Mouse (Mus musculus) cerebellum, adult 2 months (tissue): Measurements from ENCODE around the gene Klhl29.

Source experiments
- CTCF ChIP-seq: fragments of 200-500 bp; IDR thresholded peaks from 2 replicates; pipeline ENCODE4 v1.5.1; 2011; ENCODE audit warnings: low read depth, mild to moderate bottlenecking, control low read depth, low read length, moderate library complexity, borderline replicate concordance; ENCODE audit not compliant: insufficient read depth
- POLR2A ChIP-seq: fragments of 200-500 bp; IDR thresholded peaks from 2 replicates; pipeline ENCODE4 v1.6.1; 2011; ENCODE audit warnings: low read length, control low read depth, borderline replicate concordance; ENCODE audit not compliant: insufficient read depth

GRCm38 (mm10) chr12:5283654-5284053 lies 91.8 kb downstream of the Klhl29 start:
- TF ChIP-seq POLR2A (no peak), CTCF (no peak)
